Mouse (Mus musculus) spleen, adult 2 months (tissue): ENCODE data around the gene Srp14.

ENCODE experiments used
- CTCF ChIP-seq: fragments of 200-500 bp; IDR thresholded peaks from 2 replicates; pipeline ENCODE4 v1.5.1; 2011; ENCODE audit warnings: mild to moderate bottlenecking, inconsistent platforms; ENCODE audit not compliant: insufficient read depth, insufficient read length, insufficient replicate concordance; ENCODE audit errors: extremely low read depth
- POLR2A ChIP-seq: fragments of 200-500 bp; IDR thresholded peaks from 2 replicates; pipeline ENCODE4 v1.6.1; 2011; ENCODE audit warnings: low read depth, low read length, inconsistent platforms

- no peak for TF ChIP-seq CTCF
- no peak for TF ChIP-seq POLR2A
Observed at GRCm38 (mm10) chr2:118464450-118464849, 15.1 kb downstream of the Srp14 start.
